Mouse (Mus musculus): ENCODE measurements at regions not wholly inside any gene's neighbourhood (a gene's known extent, or its start where the extent isn't known, plus 50 kb on each side); places are given as distances from the start of the nearest gene placed in this dataset.
"Not testable (repeated sequence)": the region's sequence is repeated elsewhere in the genome, so short reads cannot be mapped to it uniquely, and the experiment has no call there.

- DNase-seq (ENCODE audit: low read depth, low spot score) = peak; percentile 49
Observed at GRCm38 (mm10) chr7:60492028-60492995, 352.3 kb upstream of the Snrpn start.

GRCm38 (mm10) chr7:60487839-60488454 is 347.9 kb upstream of the Snrpn start:
- DNase-seq (ENCODE audit: low read depth, low spot score) = peak; percentile 2

GRCm38 (mm10) chr7:60450074-60450603 is 310.1 kb upstream of the Snrpn start:
- DNase-seq (ENCODE audit: low read depth, low spot score) = not testable (repeated sequence)

- not testable (repeated sequence) for DNase-seq (ENCODE audit: low read depth, low spot score)
Observed at GRCm38 (mm10) chr7:60449239-60450073, 309.4 kb upstream of the Snrpn start.

- no peak for DNase-seq (ENCODE audit: low read depth, low spot score)
Observed at GRCm38 (mm10) chr7:60438781-60439180, 298.8 kb upstream of the Snrpn start.

- DNase-seq (ENCODE audit: low read depth, low spot score) = peak; percentile 79
Observed at GRCm38 (mm10) chr7:60391011-60391863, 251.2 kb upstream of the Snrpn start.

- DNase-seq (ENCODE audit: low read depth, low spot score) = peak; percentile 16
Observed at GRCm38 (mm10) chr7:60386957-60387356, 246.9 kb upstream of the Snrpn start.

- DNase-seq (ENCODE audit: low read depth, low spot score) = peak; percentile 60
Observed at GRCm38 (mm10) chr7:60374001-60374400, 234.0 kb upstream of the Snrpn start.

- DNase-seq (ENCODE audit: low read depth, low spot score) = not testable (repeated sequence)
Observed at GRCm38 (mm10) chr7:60352206-60352605, 212.2 kb upstream of the Snrpn start.

All from R1 (cell line).